Mouse (Mus musculus) spleen, adult 2 months (tissue): Measurements from ENCODE around the gene Plekhm3. TPM values are rescaled to one million over a fixed set of nuclear protein-coding genes. Genes with fewer than 3 reads are reported as not detected.
"Not testable (repeated sequence)": the region's sequence is repeated elsewhere in the genome, so short reads cannot be mapped to it uniquely, and the experiment has no call there.

Source experiments
- DNase-seq, 2 experiments: peaks; one replicate each; pipeline versions ENCODE4 v3.0.0 to v3.0.0-alpha.2; 2012 to 2021; ENCODE audit warnings: low spot score in 2 of 2, low read depth in 1 of 2
- H3K27ac ChIP-seq: fragments of 200-500 bp; 2 replicates; pipeline ENCODE4 v1.5.1; 2012; ENCODE audit warnings: low read length, inconsistent platforms; ENCODE audit not compliant: insufficient read depth
- H3K27me3 ChIP-seq: fragments of 200-500 bp; 2 replicates; pipeline ENCODE4 v1.6.1; 2012; ENCODE audit warnings: mild to moderate bottlenecking, moderate library complexity, low read length, inconsistent platforms; ENCODE audit not compliant: control insufficient read depth, insufficient read depth
- H3K36me3 ChIP-seq: fragments of 200-500 bp; 2 replicates; pipeline ENCODE4 v1.6.1; 2012; ENCODE audit warnings: mild to moderate bottlenecking, low read length, inconsistent platforms; ENCODE audit not compliant: control insufficient read depth, insufficient read depth
- H3K4me1 ChIP-seq: fragments of 200-500 bp; 2 replicates; pipeline ENCODE4 v1.6.1; 2011; ENCODE audit warnings: inconsistent platforms; ENCODE audit not compliant: control insufficient read depth, insufficient read depth, insufficient read length
- H3K4me3 ChIP-seq: fragments of 200-500 bp; 2 replicates; pipeline ENCODE4 v1.5.1; 2011; ENCODE audit warnings: mild to moderate bottlenecking, inconsistent platforms; ENCODE audit not compliant: insufficient read depth, insufficient read length; ENCODE audit errors: extremely low read depth
- CTCF ChIP-seq: fragments of 200-500 bp; IDR thresholded peaks from 2 replicates; pipeline ENCODE4 v1.5.1; 2011; ENCODE audit warnings: mild to moderate bottlenecking, inconsistent platforms; ENCODE audit not compliant: insufficient read depth, insufficient read length, insufficient replicate concordance; ENCODE audit errors: extremely low read depth
- POLR2A ChIP-seq: fragments of 200-500 bp; IDR thresholded peaks from 2 replicates; pipeline ENCODE4 v1.6.1; 2011; ENCODE audit warnings: low read depth, low read length, inconsistent platforms
- WGBS: fragments of 180-500 bp; shearing (Covaris S2); methylation state at CpG from one replicate; pipeline ENCODE4 v1.1.7; 2018; 5-methylcytosine and 5-hydroxymethylcytosine counted together
- polyA plus RNA-seq: library from polyadenylated mRNA; depleted of rRNA; stranded (reverse); fragments of >200 nt; gene quantifications from 2 replicates; pipeline ENCODE4 v1.2.3, GENCODE M21; 2012

The Plekhm3 gene
- polyA plus RNA-seq, 1 experiment: 11.7 TPM

GRCm38 (mm10) chr1:64978321-64978799, 21.7 kb upstream of the Plekhm3 start:
- no peaks in the 10 kb centered on the region for H3K27me3 ChIP-seq
- 42% methylated on average over 7 of the region's 7 CpGs for WGBS

DNA sequence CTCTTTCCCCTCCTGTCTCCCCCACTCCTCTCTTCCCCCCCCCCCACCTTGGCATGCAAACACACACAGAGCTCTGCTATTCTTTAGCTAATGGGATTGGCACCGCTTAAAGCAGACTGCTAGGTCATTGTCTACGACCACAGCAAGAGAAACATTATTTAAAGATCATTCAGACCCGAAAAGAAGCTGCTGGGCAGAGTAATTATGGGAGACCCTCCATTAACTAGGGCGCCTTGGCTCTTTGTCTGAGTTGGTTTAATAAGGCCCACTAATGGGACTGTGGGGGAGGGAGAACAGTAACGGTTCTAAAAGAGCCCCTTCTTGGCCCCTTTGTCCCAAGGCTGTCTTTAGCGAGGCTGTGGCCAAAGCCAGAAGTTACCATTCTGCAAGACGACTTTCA, 18.7 kb upstream of the Plekhm3 start:
- Histone ChIP-seq H3K27ac (no peak overlapping the region), H3K36me3 (no peaks in the 10 kb centered on the region), H3K4me1 (peaks cover 3% of the 10 kb centered on the region; the same call in 1 of the 2 replicates), H3K27me3 (no peaks in the 10 kb centered on the region), H3K4me3 (no peak overlapping the region)
- DNase-seq: no peak
- TF ChIP-seq POLR2A (no peak), CTCF (no peak)
- 81% methylated on average over 7 of the region's 7 CpGs for WGBS

More at GRCm38 (mm10) chr1:64978321-64978799, 21.7 kb upstream of the Plekhm3 start:
- TF ChIP-seq CTCF: no peak
- TF ChIP-seq POLR2A: no peak
- no peak overlapping the region for H3K4me3 ChIP-seq
- no peaks in the 10 kb centered on the region; the same call in 1 of the 2 replicates for H3K4me1 ChIP-seq
- H3K36me3 ChIP-seq: no peaks in the 10 kb centered on the region
- no peak overlapping the region for H3K27ac ChIP-seq
- no peak for DNase-seq

GRCm38 (mm10) chr1:64970685-64971084, 14.1 kb upstream of the Plekhm3 start:
- 51% methylated on average over 5 of the region's 5 CpGs for WGBS
- Histone ChIP-seq H3K36me3 (no peaks in the 10 kb centered on the region), H3K4me1 (peaks cover 3% of the 10 kb centered on the region; the same call in 1 of the 2 replicates), H3K27ac (no peak overlapping the region), H3K4me3 (no peak overlapping the region), H3K27me3 (no peaks in the 10 kb centered on the region)
- DNase-seq: peak in 1 of 2 experiments; percentile 49
- TF ChIP-seq CTCF (no peak), POLR2A (no peak)

- H3K4me3 ChIP-seq: peak overlapping the region; percentile 90
- H3K27me3 ChIP-seq: peaks cover 2% of the 10 kb centered on the region; the same call in 1 of the 2 replicates
- H3K27ac ChIP-seq: peak overlapping the region; percentile 45; the same call in 1 of the 2 replicates
- H3K36me3 ChIP-seq: no peaks in the 10 kb centered on the region
- H3K4me1 ChIP-seq: no peaks in the 10 kb centered on the region
- TF ChIP-seq POLR2A (no peak), CTCF (no peak)
- WGBS: 28% methylated on average over 8 of the region's 8 CpGs
- peak in 1 of 2 experiments; percentile 33 for DNase-seq
Observed at GRCm38 (mm10) chr1:64957021-64957489, 431 bp upstream of the Plekhm3 start.

- H3K36me3 ChIP-seq: not testable (repeated sequence)
Observed at GRCm38 (mm10) chr1:64954786-64955185, 1.8 kb downstream of the Plekhm3 start.

GRCm38 (mm10) chr1:64950271-64950670, 6.4 kb downstream of the Plekhm3 start:
- no peaks in the 10 kb centered on the region for H3K27me3 ChIP-seq
- H3K27ac ChIP-seq: no peak overlapping the region
- peaks cover 8% of the 10 kb centered on the region; the same call in 1 of the 2 replicates for H3K4me1 ChIP-seq
- TF ChIP-seq POLR2A (no peak), CTCF (no peak)
- WGBS: 93% methylated on average over 3 of the region's 3 CpGs
- DNase-seq: no peak
- H3K4me3 ChIP-seq: no peak overlapping the region
- no peaks in the 10 kb centered on the region for H3K36me3 ChIP-seq

More at GRCm38 (mm10) chr1:64954786-64955185, 1.8 kb downstream of the Plekhm3 start:
- not testable (repeated sequence) for H3K4me1 ChIP-seq, H3K27ac ChIP-seq, H3K27me3 ChIP-seq, DNase-seq, H3K4me3 ChIP-seq
- 89% methylated on average over 7 of the region's 7 CpGs for WGBS

- no peaks in the 10 kb centered on the region for H3K27me3 ChIP-seq
- TF ChIP-seq CTCF (no peak), POLR2A (no peak)
- peaks cover 8% of the 10 kb centered on the region; the same call in 1 of the 2 replicates for H3K4me1 ChIP-seq
- H3K36me3 ChIP-seq: no peaks in the 10 kb centered on the region
- DNase-seq: no peak
- H3K4me3 ChIP-seq: no peak overlapping the region
- H3K27ac ChIP-seq: no peak overlapping the region
- 15% methylated on average over 8 of the region's 8 CpGs for WGBS
Observed at GRCm38 (mm10) chr1:64949377-64949776, 7.2 kb downstream of the Plekhm3 start.
